Mouse (Mus musculus): ENCODE measurements at regions not wholly inside any gene's neighbourhood (a gene's known extent, or its start where the extent isn't known, plus 50 kb on each side); places are given as distances from the start of the nearest gene placed in this dataset.
A peak's percentile ranks its signal among the peaks of the same experiment; 100 is the strongest.

DNA sequence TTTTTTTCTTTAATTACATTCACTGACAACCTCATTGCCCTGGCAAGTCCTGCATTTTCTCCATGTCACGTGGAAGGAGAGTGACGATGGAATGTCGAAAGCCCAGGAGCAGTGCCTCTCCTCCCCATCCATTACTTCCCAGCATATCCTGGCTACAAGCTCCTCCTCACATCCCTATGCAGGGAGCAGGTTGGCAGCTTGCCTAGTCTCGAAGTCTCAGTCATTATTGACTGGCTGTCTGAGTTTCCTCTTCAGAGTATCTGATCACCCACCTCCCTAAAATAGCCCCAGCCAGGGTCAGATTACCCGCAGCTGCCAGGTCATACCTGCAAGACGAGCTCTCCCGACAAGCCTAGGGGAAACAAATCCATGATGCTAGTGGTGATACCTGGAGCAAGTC lies 83.7 kb upstream of the Galnt15 start:
- peak; percentile 74 for DNase-seq

DNA sequence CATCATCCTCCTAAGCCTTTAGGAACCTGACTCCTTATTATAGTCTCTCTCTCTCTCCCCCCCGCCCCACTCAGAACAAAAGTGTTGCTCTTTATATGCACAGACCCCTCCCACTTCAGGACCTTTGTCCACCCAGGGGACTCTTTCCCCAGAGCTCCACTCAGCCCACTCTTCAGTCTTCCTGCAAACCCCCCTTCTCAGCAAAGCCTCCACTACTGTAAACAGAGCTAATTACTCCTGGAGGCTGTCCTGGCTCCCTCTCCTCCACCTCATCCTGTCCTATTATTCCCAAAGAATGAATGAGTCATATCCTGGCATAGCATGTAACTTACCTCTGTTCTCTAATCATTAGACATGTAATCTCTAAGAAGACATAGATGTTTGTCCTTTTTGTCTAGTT lies 82.8 kb upstream of the Galnt15 start:
- peak; percentile 45 for DNase-seq

DNA sequence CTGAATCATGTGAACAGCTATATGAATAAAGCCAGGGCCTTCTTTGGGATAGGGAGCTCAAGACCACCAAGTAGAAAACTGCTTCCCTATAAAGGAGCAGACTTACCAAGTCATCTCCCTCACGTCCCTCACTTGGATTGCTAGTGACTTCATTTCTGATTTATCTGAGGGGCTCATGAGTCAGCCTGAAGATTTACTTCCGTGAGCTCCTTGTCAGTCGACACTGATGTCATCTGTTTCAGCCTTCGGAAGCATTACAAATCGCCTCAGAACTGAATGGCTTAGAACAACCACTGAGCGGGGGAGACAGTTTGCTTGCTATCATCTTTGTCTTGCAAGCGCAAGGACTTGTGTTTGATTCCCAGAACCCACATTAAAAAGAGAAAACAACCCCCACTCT lies 81.5 kb upstream of the Galnt15 start:
- DNase-seq: no peak

DNA sequence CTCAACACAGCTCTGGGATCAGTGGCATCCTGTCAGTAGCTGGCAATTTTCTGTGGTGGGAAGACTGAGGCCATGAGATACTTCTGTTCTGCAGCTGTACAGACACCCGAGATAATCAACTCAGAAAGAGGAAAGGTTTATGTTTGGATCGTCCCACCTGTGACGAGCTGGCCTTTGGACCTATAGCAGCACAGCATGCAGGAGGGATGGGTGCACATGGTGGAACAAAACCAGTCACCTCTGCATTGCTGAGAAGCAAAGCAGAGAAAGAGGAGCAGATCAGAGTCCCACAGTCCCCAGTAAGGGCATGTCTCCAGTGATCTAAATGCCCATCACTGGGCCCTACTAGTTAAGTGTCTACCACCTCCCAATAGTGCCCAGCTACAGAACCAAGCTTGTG lies 76.9 kb upstream of the Galnt15 start:
- no peak for DNase-seq

DNA sequence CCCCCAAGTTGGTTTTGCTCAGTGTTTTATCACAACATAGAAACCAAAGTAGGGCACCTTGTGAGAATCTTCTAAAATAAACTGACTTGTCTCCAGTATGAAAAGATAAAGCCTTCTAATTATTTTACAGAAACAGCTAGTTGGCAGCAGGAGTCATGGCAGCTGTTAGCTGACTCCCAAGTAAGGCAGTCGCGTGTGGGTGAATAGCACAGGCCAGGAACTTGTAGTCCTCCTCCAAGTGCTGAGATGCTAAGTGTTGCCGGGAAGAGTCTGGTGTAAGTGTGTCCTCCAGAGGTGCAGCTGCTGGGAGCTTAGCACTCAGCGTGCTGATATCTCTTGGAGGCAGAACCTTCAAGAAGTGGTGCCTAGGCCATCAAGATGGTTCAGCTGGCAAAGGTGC lies 75.0 kb upstream of the Galnt15 start:
- no peak for DNase-seq

DNA sequence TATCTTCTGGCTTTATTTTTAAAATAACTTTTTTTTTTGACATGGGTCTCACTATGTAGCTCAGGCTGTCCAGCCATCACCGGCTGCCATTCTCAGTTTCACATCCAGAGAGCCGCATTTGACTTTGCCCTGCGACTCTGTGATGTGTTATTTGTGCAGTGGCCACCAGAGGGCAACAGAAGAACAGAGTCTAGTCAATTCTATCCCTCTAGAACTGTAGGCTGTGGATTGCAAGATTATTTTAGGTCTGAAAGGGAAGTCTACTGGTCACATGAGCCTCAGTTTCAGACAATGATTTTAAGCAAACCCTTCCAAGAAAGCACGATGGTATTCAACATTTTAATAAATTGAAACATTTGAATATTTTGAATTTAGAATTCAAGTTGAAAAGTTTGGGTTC lies 73.8 kb upstream of the Galnt15 start:
- peak; percentile 92 for DNase-seq

DNA sequence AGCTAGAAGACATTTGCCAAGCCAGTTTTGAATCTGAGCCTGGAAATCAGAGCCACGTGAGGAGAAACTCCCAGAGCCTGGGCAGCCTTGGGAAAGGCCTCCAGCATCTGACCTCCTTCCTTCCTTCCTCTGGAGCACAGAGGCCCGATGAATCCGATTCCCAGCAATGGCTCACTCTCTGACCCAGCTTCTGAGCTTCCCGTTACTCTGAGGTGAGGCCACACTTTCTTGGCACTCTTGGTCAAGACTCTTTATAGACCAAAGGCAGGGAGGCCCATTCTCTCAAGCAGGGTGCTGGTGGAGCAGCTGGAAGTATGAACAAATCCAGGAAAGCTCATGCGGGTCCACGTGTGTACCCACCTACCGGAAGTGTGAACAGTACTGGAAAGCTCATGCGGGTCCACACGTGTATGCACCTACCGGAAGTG lies 71.6 kb upstream of the Galnt15 start:
- DNase-seq: no peak

DNA sequence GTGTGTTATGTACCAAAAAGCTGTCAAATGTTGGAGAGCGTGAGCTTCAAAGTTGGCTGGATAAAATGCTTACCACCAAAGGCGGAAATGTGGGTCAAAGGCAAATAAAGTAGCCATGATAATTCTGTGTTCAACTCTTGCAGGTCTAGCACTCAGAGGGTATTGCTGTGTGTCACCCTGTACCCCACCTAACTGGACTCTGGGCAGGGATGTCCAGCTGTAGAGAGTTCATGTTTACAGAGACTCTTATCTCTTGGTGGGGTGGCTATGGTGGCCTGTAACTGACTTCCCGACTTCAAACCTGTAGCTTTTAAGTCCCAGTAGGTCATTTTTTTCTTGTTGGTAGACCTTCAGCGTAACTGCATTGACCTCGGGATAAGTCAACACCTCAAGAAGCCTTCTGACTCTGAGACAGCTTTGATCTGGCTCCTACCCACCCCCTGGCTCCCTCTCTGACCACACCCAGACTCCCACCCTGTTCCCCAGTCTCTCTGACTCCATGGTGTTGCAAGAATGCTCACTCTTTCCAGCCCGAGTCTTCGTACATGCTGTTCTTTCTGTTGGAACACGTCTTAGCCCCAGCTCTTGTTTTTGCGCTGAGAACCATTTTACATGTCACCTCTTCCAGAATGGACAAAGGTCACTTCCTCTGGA lies 68.5 kb upstream of the Galnt15 start:
- no peak for DNase-seq

DNA sequence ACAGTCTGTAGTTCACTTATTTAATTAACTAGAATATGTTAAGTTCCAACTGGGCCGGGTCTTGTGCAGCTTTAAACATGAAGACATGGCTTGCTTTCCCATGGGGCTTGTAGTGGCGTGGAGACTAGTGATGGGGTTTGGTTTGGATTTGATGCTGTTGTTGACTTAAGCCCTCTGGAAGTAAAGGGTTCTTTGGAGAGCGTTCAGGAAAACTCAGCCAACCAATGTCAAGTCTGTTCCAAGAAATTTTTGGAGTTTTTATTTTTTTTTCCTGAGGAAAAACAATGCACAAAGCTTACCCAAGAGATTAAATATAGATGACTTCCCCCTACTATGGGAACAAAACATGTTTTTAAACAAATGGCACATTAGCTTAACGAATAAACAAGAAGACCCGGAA lies 67.3 kb upstream of the Galnt15 start:
- DNase-seq: peak; percentile 55

DNA sequence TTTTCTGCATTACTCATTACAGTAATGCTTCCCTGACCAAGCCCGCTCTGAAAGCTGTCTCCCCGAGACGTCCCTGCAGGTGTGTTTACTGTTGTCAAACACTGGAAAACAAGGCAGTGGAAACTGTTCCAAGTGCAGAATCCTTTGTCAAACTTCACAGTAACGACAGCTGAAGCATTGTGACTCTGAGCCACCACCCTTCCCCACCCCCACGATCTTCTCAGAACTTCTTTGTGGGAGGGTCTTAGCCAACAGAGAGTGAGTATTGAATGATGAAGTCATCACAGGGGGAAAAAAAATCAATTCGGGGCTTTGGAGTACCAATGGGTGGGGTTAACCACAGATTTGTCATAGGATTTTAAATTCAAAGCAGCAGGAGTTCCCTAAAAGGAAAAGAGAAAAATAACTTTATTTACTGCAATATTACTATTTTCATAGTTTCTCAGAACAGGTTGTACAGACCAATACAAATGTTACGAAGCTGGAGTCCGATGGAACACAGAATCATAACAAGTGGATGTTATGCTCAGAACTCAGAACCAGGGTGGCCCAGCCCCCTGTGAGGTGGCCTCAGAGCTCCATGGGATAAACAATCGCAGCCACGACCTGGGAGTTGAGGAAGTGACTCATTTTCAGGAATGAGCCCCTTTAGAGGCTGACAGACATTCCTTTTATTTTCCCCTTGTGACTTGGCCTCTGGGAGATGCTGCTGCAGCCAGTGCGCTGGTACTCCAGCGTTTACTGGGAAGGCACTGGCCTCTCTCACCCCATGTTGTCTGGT lies 65.5 kb upstream of the Galnt15 start:
- DNase-seq: peak; percentile 35

DNA sequence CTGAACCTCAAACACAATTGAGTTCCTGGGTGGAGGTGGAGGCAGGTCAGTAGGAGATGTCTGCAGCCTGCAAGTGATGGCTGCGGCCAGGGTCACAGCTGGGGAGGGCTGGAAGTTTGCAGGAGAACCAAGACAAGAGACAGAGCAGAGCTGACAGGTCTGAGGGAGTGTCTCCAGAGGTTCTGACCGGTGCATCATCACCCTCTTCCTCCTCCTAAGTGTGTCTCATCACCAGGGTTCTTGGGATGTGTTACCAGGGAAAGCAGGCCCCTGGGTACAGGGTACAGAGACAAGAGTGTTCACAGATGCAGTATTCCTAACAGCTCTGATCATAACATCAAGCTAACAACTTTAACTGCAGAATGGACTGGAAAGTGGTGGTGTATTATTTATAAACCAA lies 64.7 kb upstream of the Galnt15 start:
- no peak for DNase-seq

DNA sequence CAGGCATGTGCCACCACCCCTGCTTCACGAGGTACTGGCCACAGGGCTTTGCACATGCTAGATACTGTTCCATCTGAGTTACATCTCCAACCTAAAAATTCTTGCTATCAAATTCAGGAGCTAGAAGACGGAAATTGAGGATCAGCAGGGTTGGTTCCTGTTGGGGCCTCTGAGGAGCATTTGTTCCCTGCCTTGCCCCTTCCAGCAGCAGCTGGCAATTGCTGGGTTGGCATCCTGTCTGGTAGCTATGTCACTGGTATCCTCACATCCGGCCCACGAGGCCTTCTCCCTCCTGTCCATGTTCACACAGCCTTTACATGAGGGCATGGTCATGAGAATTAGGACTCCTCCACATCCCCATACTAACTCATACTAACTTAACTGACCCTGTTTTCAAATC lies 64.0 kb upstream of the Galnt15 start:
- no peak for DNase-seq

DNA sequence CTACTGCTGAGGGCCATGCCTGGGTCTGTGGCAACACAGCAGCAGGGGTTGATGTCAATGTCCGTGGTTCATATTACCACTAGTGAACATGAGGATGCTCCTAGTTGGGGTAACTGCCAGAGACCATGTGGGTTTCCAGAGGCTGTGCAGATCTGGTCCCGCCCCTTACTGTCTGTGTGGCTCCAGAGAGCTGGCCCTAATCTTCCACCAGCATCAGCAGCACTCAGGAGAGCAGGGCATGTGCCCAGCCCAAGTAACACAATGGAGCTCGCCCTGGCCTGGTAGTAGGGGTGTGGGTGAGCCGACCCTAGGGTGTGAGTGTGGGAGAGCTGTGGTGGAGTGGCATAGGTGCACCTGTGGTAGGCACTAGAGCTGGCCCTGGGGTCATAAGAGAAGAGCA lies 59.3 kb upstream of the Galnt15 start:
- no peak for DNase-seq

DNA sequence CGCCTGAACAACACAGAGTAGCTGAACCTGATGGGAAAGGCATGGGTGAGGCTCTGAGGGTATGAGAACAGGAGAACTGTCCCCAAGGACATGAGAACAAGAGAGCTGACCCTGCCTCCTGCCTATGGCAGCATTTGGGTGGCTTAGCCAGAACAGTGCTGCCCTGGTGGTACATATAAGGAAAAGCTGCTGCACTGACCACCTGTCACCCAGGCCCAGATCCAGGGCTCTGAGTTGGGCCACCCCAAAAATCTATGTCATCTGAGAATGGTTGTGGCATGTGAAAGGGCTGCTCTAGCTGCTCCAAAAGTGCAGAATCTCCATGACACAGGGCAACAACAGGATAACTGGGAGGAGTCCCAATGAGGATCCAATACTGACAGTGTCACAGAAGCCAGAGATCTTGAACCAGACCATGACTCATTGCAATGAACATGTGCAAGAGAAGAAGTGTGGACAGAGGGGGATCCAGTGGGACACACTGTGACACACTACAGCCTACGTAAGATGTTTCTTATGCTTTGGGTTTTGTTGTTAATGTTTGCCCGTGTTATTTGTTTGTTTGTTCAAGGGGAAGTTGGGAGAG lies 58.5 kb upstream of the Galnt15 start:
- DNase-seq: no peak

DNA sequence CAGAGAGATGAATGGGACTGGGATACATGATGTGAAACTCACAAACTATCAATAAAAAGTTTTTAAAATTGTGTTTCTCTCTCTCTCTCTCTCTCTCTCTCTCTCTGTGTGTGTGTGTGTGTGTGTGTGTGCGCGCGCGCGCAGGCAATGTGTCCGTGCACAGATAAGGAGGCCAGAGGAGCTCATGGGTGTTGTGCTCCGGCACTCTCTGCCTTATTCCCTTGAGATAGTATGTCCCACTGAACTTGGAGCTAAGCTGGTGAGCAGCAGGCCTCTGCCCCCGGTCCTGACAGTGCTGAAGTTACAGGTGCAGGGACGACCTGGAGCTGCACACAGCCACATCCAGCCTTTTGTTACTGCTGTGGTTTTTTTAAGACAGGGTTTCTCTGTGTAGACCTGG lies 57.9 kb upstream of the Galnt15 start:
- DNase-seq: no peak

DNA sequence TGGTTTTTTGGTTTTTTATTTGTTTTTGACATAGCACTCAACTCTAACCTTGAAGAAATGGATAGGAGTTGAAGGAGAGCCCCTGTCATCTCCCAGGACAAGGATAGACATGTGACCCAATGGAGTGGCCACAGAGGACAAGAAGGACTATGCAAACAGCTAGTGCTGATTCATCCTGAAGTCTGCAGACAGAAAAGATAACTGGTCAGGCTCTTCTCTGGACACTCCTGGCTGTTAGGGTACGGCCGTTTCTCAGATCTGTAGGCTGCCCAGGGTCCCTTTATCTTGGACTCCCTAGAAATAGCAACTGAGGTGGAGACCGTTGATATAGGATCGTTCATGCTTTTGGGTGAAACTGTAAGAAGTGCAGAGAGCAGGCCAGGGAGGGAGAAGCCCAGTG lies 55.1 kb upstream of the Galnt15 start:
- DNase-seq: no peak

DNA sequence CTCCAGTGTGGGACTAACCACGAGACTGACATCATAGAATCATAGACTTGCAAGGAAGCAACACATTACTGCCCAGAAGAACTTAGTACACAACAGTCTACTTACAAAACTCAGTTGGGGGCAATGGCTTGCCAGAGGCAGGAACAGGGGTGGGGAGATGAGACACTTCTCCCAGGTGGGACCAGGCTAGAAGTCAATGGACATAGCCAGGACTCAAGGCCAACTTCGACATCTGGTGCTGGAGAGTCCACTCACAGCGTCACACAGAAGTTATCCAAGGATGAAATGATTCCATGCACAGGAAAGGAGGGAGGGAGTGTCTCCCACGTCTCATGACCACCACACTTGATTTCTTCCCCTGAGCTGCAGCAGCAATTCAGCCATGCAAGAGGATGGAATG lies 50.6 kb upstream of the Galnt15 start:
- DNase-seq: no peak

DNA sequence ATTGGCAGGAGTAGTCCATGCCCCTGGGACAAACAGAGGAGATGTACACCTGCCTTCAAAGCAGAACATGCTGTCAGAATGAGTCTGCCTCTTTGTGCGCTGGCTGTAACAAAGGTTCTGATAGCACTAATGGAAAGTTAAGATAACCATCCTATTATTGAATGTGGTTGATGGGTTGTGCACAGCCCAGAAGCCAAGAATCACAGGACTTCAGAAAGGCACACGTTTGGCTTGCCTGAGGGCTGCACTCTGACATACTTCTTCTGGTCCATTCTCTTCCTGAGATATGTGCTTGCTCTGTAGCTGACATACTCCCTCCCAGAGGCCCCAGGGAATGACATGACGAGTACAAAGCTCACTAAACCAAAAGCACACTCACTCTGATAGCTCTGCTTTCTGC lies 50.1 kb upstream of the Galnt15 start:
- DNase-seq: no peak

All from heart, postnatal 4 days (tissue).